Mouse (Mus musculus): ENCODE measurements around the gene Mettl7b.
"Not testable (repeated sequence)": the region's sequence is repeated elsewhere in the genome, so short reads cannot be mapped to it uniquely, and the experiment has no call there.

Mettl7b gene

GRCm38 (mm10) chr10:128960590-128961584 is at the start of gene Mettl7b:
Gene Mettl7b, minus strand, starts transcription at chr10:128960988.
- no peak for DNase-seq (ENCODE audit: low spot score in 2 of 2)

GRCm38 (mm10) chr10:129010288-129010841 is 49.6 kb upstream of the Mettl7b start, which contains the start of gene Olfr763:
Gene Olfr763, plus strand, starts transcription at chr10:129010791.
- no peak for DNase-seq (ENCODE audit: low spot score in 2 of 2)

GRCm38 (mm10) chr10:129004032-129004920 is 43.5 kb upstream of the Mettl7b start:
- DNase-seq (ENCODE audit: low spot score in 2 of 2), result no peak

GRCm38 (mm10) chr10:128996523-128997040 is 35.8 kb upstream of the Mettl7b start:
- DNase-seq (ENCODE audit: low spot score in 2 of 2), result no peak

GRCm38 (mm10) chr10:128995796-128996195 is 35.0 kb upstream of the Mettl7b start:
- no peak for DNase-seq (ENCODE audit: low spot score in 2 of 2)

- DNase-seq (ENCODE audit: low spot score in 2 of 2), result no peak
These were observed 30.2 kb upstream of the Mettl7b start for GRCm38 (mm10) chr10:128990994-128991393.

- DNase-seq (ENCODE audit: low spot score in 2 of 2), result not testable (repeated sequence)
These were observed 29.5 kb upstream of the Mettl7b start for GRCm38 (mm10) chr10:128990129-128990850.

GRCm38 (mm10) chr10:128989131-128989530 is 28.3 kb upstream of the Mettl7b start, which contains the start of gene Olfr9:
Gene Olfr9, plus strand, starts transcription at chr10:128989431.
- DNase-seq (ENCODE audit: low spot score in 2 of 2), result not testable (repeated sequence)

GRCm38 (mm10) chr10:128980644-128981365 is 20.0 kb upstream of the Mettl7b start:
- no peak for DNase-seq (ENCODE audit: low spot score in 2 of 2)

- peak; percentile 9 to 48 for DNase-seq (ENCODE audit: low spot score in 2 of 2)
These were observed 16.8 kb upstream of the Mettl7b start for GRCm38 (mm10) chr10:128977522-128978114.

GRCm38 (mm10) chr10:128976395-128976794 is 15.6 kb upstream of the Mettl7b start:
- no peak for DNase-seq (ENCODE audit: low spot score in 2 of 2)

- no peak for DNase-seq (ENCODE audit: low spot score in 2 of 2)
These were observed 12.1 kb upstream of the Mettl7b start for GRCm38 (mm10) chr10:128972841-128973240.

- DNase-seq (ENCODE audit: low spot score in 2 of 2), result no peak
These were observed 10.0 kb upstream of the Mettl7b start for GRCm38 (mm10) chr10:128970740-128971250.

GRCm38 (mm10) chr10:128968341-128968749 is 7.6 kb upstream of the Mettl7b start:
- no peak for DNase-seq (ENCODE audit: low spot score in 2 of 2)

- DNase-seq (ENCODE audit: low spot score in 2 of 2), result no peak
These were observed 5.1 kb upstream of the Mettl7b start for GRCm38 (mm10) chr10:128965871-128966270.

GRCm38 (mm10) chr10:128964961-128965360 is 4.2 kb upstream of the Mettl7b start:
- DNase-seq (ENCODE audit: low spot score in 2 of 2), result no peak

GRCm38 (mm10) chr10:128960142-128960541 is 646 bp downstream of the Mettl7b start:
- DNase-seq (ENCODE audit: low spot score in 2 of 2), result no peak

- DNase-seq (ENCODE audit: low spot score in 2 of 2), result no peak
These were observed 2.4 kb downstream of the Mettl7b start for GRCm38 (mm10) chr10:128958340-128958739.

GRCm38 (mm10) chr10:128950208-128950887 is 10.4 kb downstream of the Mettl7b start:
- DNase-seq (ENCODE audit: low spot score in 2 of 2), result no peak
